Mouse (Mus musculus) yolk sac, embryonic 10.5 days (tissue): ENCODE data around the gene E2f1.

Source experiments
- DNase-seq: peaks from one replicate; pipeline ENCODE4 v3.0.0-alpha.2; 2017; ENCODE audit warnings: low spot score

Gene E2f1

GRCm38 (mm10) chr2:154581421-154581820 lies 11.7 kb upstream of the E2f1 start:
- no peak for DNase-seq

GRCm38 (mm10) chr2:154580586-154580985 lies 10.9 kb upstream of the E2f1 start:
- DNase-seq, result no peak

- DNase-seq, result no peak
Observed at GRCm38 (mm10) chr2:154577744-154578067, 8.0 kb upstream of the E2f1 start.

GRCm38 (mm10) chr2:154576876-154577743 lies 7.4 kb upstream of the E2f1 start:
- no peak for DNase-seq

GRCm38 (mm10) chr2:154574271-154574670 lies 4.6 kb upstream of the E2f1 start:
- no peak for DNase-seq

GRCm38 (mm10) chr2:154572996-154573395 lies 3.3 kb upstream of the E2f1 start:
- DNase-seq, result no peak

GRCm38 (mm10) chr2:154571976-154572375 lies 2.3 kb upstream of the E2f1 start:
- DNase-seq, result no peak

GRCm38 (mm10) chr2:154571266-154571665 lies 1.6 kb upstream of the E2f1 start:
- no peak for DNase-seq

GRCm38 (mm10) chr2:154570666-154571065 lies 974 bp upstream of the E2f1 start:
- no peak for DNase-seq

- DNase-seq, result peak; percentile 83
Observed at GRCm38 (mm10) chr2:154569071-154569748, 482 bp downstream of the E2f1 start.

- no peak for DNase-seq
Observed at GRCm38 (mm10) chr2:154568329-154569070, 1.2 kb downstream of the E2f1 start.

GRCm38 (mm10) chr2:154567766-154568165 lies 1.9 kb downstream of the E2f1 start:
- DNase-seq, result no peak

GRCm38 (mm10) chr2:154566641-154567040 lies 3.1 kb downstream of the E2f1 start:
- peak; percentile 36 for DNase-seq

GRCm38 (mm10) chr2:154565562-154565961 lies 4.1 kb downstream of the E2f1 start:
- DNase-seq, result no peak

GRCm38 (mm10) chr2:154563612-154564170 lies 6.0 kb downstream of the E2f1 start:
- DNase-seq, result no peak

GRCm38 (mm10) chr2:154558264-154559039 lies 11.2 kb downstream of the E2f1 start, which contains the start of gene Necab3:
Gene Necab3, minus strand, starts transcription at chr2:154558890.
- DNase-seq, result no peak

GRCm38 (mm10) chr2:154557184-154557832 lies 12.4 kb downstream of the E2f1 start:
- DNase-seq, result no peak

GRCm38 (mm10) chr2:154555235-154555634 lies 14.5 kb downstream of the E2f1 start:
- DNase-seq, result no peak

- DNase-seq, result no peak
Observed at GRCm38 (mm10) chr2:154552424-154552907, 17.2 kb downstream of the E2f1 start.

GRCm38 (mm10) chr2:154551927-154552326 lies 17.8 kb downstream of the E2f1 start:
- no peak for DNase-seq

- no peak for DNase-seq
Observed at GRCm38 (mm10) chr2:154551476-154551875, 18.2 kb downstream of the E2f1 start, which contains the start of gene Actl10. Gene Actl10, plus strand, starts transcription at chr2:154551776.
